Comparison of ENCODE assay signal across 9 mouse cellular contexts in genomic region chr11:75534286-75535033, GRCm38 (mm10). TPM values are rescaled to one million over a fixed set of nuclear protein-coding genes. Genes with fewer than 3 reads are reported as not detected.
DNase-seq lines count a peak whose midpoint lies in the region; ATAC-seq and TF ChIP-seq lines count a peak whose summit lies in the region.
"Had no signal": no experiment of that assay in that cellular context is flagged by ENCODE, and none has a peak within 500 bp of the region (broad histone marks: within the 10 kb centered on the region; RNA-seq: fewer than 3 reads in every experiment).

No protein-coding gene starts in this region.

- no peak for ATAC-seq in neural tube, embryonic 12.5 days (ENCODE audit: low FRiP score, low read depth)
- ATAC-seq in intestine, embryonic 15.5 days = no peak

- TF ChIP-seq CTCF in gastrocnemius, adult 2 months (IDR thresholded peaks at IDR 0.05) = no peak
- no peak for TF ChIP-seq CTCF in lung, adult 2 months (IDR thresholded peaks at IDR 0.05; ENCODE audit: insufficient read depth, low read length)

- no peak for TF ChIP-seq POLR2A in myocyte (IDR thresholded peaks at IDR 0.05; ENCODE audit: insufficient read length, low read depth)
- no peak for TF ChIP-seq POLR2A in lung, adult 2 months (IDR thresholded peaks at IDR 0.05; ENCODE audit: borderline replicate concordance, extremely low read depth, low read depth, low read length)

- peak overlapping the region; percentile 94 for H3K4me3 ChIP-seq in gastrocnemius, adult 2 months
- H3K4me3 ChIP-seq in neural tube, embryonic 12.5 days = no peak overlapping the region
- H3K4me3 ChIP-seq in intestine, embryonic 15.5 days (replicated peaks) = no peak overlapping the region
- no peak overlapping the region for H3K4me3 ChIP-seq in myocyte
- H3K4me3 ChIP-seq in lung, adult 2 months (replicated peaks; ENCODE audit: extremely low read depth, low read depth, low read length) = no peak overlapping the region

- peak overlapping the region; percentile 98 for H3K27ac ChIP-seq in gastrocnemius, adult 2 months
- no peak overlapping the region for H3K27ac ChIP-seq in neural tube, embryonic 12.5 days
- peak overlapping the region; percentile 25 for H3K27ac ChIP-seq in intestine, embryonic 15.5 days

- H3K4me2 ChIP-seq in neural tube, embryonic 12.5 days (replicated peaks) = peak overlapping the region; percentile 36
- H3K4me2 ChIP-seq in intestine, embryonic 15.5 days (replicated peaks) = no peak overlapping the region; the same call in 1 of the 2 replicates
- peak overlapping the region; percentile 49 for H3K4me2 ChIP-seq in myocyte (ENCODE audit: low read depth)

- no peaks in the 10 kb centered on the region for H3K9me3 ChIP-seq in neural tube, embryonic 12.5 days
- H3K9me3 ChIP-seq in intestine, embryonic 15.5 days = no peaks in the 10 kb centered on the region

- no peaks in the 10 kb centered on the region for H3K36me3 ChIP-seq in neural tube, embryonic 12.5 days
- no peaks in the 10 kb centered on the region for H3K36me3 ChIP-seq in intestine, embryonic 15.5 days
- H3K36me3 ChIP-seq in myocyte (ENCODE audit: control insufficient read depth, insufficient read depth) = no peaks in the 10 kb centered on the region

- intact Hi-C loops in gastrocnemius, adult 2 months (cut with DNase I) = no loop called here
- intact Hi-C loops in gastrocnemius, postnatal 14 days (cut with DNase I; ENCODE audit: low total_unique reads) = no loop called here

- no peaks in the 10 kb centered on the region for H3K79me2 ChIP-seq in myocyte (ENCODE audit: control insufficient read depth, insufficient read depth)

- H3K4me1 ChIP-seq in neural tube, embryonic 12.5 days = peaks cover 43% of the 10 kb centered on the region
- H3K4me1 ChIP-seq in intestine, embryonic 15.5 days (replicated peaks) = peaks cover 15% of the 10 kb centered on the region
- peaks cover 23% of the 10 kb centered on the region for H3K4me1 ChIP-seq in lung, adult 2 months (ENCODE audit: control insufficient read depth, insufficient read depth, low read length)

- no peak overlapping the region for H3K9ac ChIP-seq in neural tube, embryonic 12.5 days
- H3K9ac ChIP-seq in intestine, embryonic 15.5 days = 0 out of 2 replicates have a peak overlapping the region, but pooled peaks have one; percentile 28

- no peak for DNase-seq in gastrocnemius, adult 2 months
- no peak for DNase-seq in gastrocnemius, postnatal 14 days
- DNase-seq in neural tube, embryonic 10.5 days (ENCODE audit: extremely low spot score, low spot score) = no peak
- no peak for DNase-seq in lung, adult 2 months
- DNase-seq in layer of hippocampus, adult 9-10 months (ENCODE audit: low spot score) = no peak
- DNase-seq: adrenal gland, postnatal 10 days had no signal

- no peaks in the 10 kb centered on the region for H3K27me3 ChIP-seq in neural tube, embryonic 12.5 days (replicated peaks)
- no peaks in the 10 kb centered on the region for H3K27me3 ChIP-seq in intestine, embryonic 15.5 days (replicated peaks)
- H3K27me3 ChIP-seq in myocyte (ENCODE audit: control insufficient read depth, insufficient read depth, insufficient read length) = no peaks in the 10 kb centered on the region

- WGBS in neural tube, embryonic 12.5 days = 58% methylated on average over 4 of the region's 4 CpGs
- 59% methylated on average over 4 of the region's 4 CpGs for WGBS in intestine, embryonic 15.5 days
- WGBS in lung, adult 2 months = 45% methylated on average over 4 of the region's 4 CpGs

- no peak overlapping the region for H3ac ChIP-seq in myocyte (ENCODE audit: control insufficient read depth, insufficient read length)

TF ChIP-seq in myocyte, 11 proteins besides CTCF, POLR2A, EP300 and RAD21:
- no peak for TF ChIP-seq SRF (IDR thresholded peaks at IDR 0.05; ENCODE audit: control insufficient read depth, insufficient read length, low read depth)
- TF ChIP-seq TCF12 (IDR thresholded peaks at IDR 0.05; ENCODE audit: insufficient read depth, poor library complexity, severe bottlenecking) = no peak
- TF ChIP-seq TCF3 (IDR thresholded peaks at IDR 0.05; ENCODE audit: insufficient read length, low read depth) = no peak
- no peak for TF ChIP-seq MAX (IDR thresholded peaks at IDR 0.05; ENCODE audit: low read depth)

RNA-seq across cellular contexts. Expression of gene Slc43a2, which starts 3.0 kb away (rescaled TPM):
- total RNA-seq in gastrocnemius, adult 2 months (2021) = 10 to 100 TPM; 19.0 to 41.6 TPM
- total RNA-seq in gastrocnemius, postnatal 14 days (2021) = 10 to 100 TPM; 25.3 to 30.8 TPM
- 14.2 and 17.1 TPM in 2 replicates for polyA plus RNA-seq in neural tube, embryonic 12.5 days (2016; fragmentation: Nextera tagmentation; extraction: Ambion mirVana)
- polyA plus RNA-seq in intestine, embryonic 15.5 days (2015; fragmentation: Nextera tagmentation; extraction: Ambion mirVana) = 11.7 and 12.9 TPM in 2 replicates
- polyA plus RNA-seq in myocyte (2012; fragmentation: generic; extraction: Trizol) = 15.9 TPM
- polyA plus RNA-seq in lung, adult 2 months (2012; rRNA removed) = 68.2 and 78.7 TPM in 2 replicates

RNA-seq across cellular contexts. Expression of gene Scarf1, which starts 21.1 kb away (rescaled TPM):
- total RNA-seq in gastrocnemius, adult 2 months (2021) = 1 to 10 TPM; 2.4 to 5.7 TPM
- 1 to 10 TPM; 7.1 to 7.2 TPM for total RNA-seq in gastrocnemius, postnatal 14 days (2021)
- polyA plus RNA-seq in neural tube, embryonic 12.5 days (2016; fragmentation: Nextera tagmentation; extraction: Ambion mirVana) = 4.9 and 5.8 TPM in 2 replicates
- 5.7 TPM in 2 replicates for polyA plus RNA-seq in intestine, embryonic 15.5 days (2015; fragmentation: Nextera tagmentation; extraction: Ambion mirVana)
- 0.06 TPM for polyA plus RNA-seq in myocyte (2012; fragmentation: generic; extraction: Trizol)
- polyA plus RNA-seq in lung, adult 2 months (2012; rRNA removed) = 50.1 and 58.6 TPM in 2 replicates

RNA-seq across cellular contexts. Expression of gene Rilp, which starts 24.6 kb away (rescaled TPM):
- 10 to 100 TPM; 33.4 to 41.9 TPM for total RNA-seq in gastrocnemius, adult 2 months (2021)
- 10 to 100 TPM; 40.5 to 41.3 TPM for total RNA-seq in gastrocnemius, postnatal 14 days (2021)
- 0.52 and 0.76 TPM in 2 replicates for polyA plus RNA-seq in neural tube, embryonic 12.5 days (2016; fragmentation: Nextera tagmentation; extraction: Ambion mirVana)
- 1.6 and 2.3 TPM in 2 replicates for polyA plus RNA-seq in intestine, embryonic 15.5 days (2015; fragmentation: Nextera tagmentation; extraction: Ambion mirVana)
- polyA plus RNA-seq in myocyte (2012; fragmentation: generic; extraction: Trizol) = 4.6 TPM
- polyA plus RNA-seq in lung, adult 2 months (2012; rRNA removed) = 14.5 and 15.3 TPM in 2 replicates

RNA-seq across cellular contexts. Expression of gene Prpf8, which starts 47.8 kb away (rescaled TPM):
- 10 to 100 TPM; 69.3 to 76.7 TPM for total RNA-seq in gastrocnemius, adult 2 months (2021)
- total RNA-seq in gastrocnemius, postnatal 14 days (2021) = 10 to 100 TPM; 64.9 to 68.5 TPM
- 68.3 and 69.2 TPM in 2 replicates for polyA plus RNA-seq in neural tube, embryonic 12.5 days (2016; fragmentation: Nextera tagmentation; extraction: Ambion mirVana)
- polyA plus RNA-seq in intestine, embryonic 15.5 days (2015; fragmentation: Nextera tagmentation; extraction: Ambion mirVana) = 47.5 and 48.2 TPM in 2 replicates
- 93.0 TPM for polyA plus RNA-seq in myocyte (2012; fragmentation: generic; extraction: Trizol)
- 67.9 and 90.2 TPM in 2 replicates for polyA plus RNA-seq in lung, adult 2 months (2012; rRNA removed)

RNA-seq across cellular contexts. Expression of gene Pitpna, which starts 53.4 kb away (rescaled TPM):
- total RNA-seq in gastrocnemius, adult 2 months (2021) = 100 to 1,000 TPM; 151 to 206 TPM
- 100 to 1,000 TPM; 176 to 185 TPM for total RNA-seq in gastrocnemius, postnatal 14 days (2021)
- 134 and 140 TPM in 2 replicates for polyA plus RNA-seq in neural tube, embryonic 12.5 days (2016; fragmentation: Nextera tagmentation; extraction: Ambion mirVana)
- polyA plus RNA-seq in intestine, embryonic 15.5 days (2015; fragmentation: Nextera tagmentation; extraction: Ambion mirVana) = 92.3 and 102 TPM in 2 replicates
- polyA plus RNA-seq in myocyte (2012; fragmentation: generic; extraction: Trizol) = 125 TPM
- 56.1 and 70.4 TPM in 2 replicates for polyA plus RNA-seq in lung, adult 2 months (2012; rRNA removed)
